Mouse (Mus musculus): Measurements from ENCODE around the gene Slf2. TPM values are rescaled to one million over a fixed set of nuclear protein-coding genes. Genes with fewer than 3 reads are reported as not detected.

Gene Slf2
- 10 to 100 TPM; 26.3 to 28.3 TPM for polyA plus RNA-seq (2017; shearing (Covaris generic))

GRCm38 (mm10) chr19:44930744-44931453 lies at the start of gene Slf2:
Gene Slf2, plus strand, starts transcription at chr19:44931151.

GRCm38 (mm10) chr19:44988831-44989566 lies 58.0 kb downstream of the Slf2 start, which contains the start of gene Sema4g:
Gene Sema4g, plus strand, starts transcription at chr19:44989101.

GRCm38 (mm10) chr19:45005444-45005843 lies 74.5 kb downstream of the Slf2 start, which contains the start of gene Twnk:
Gene Twnk, plus strand, starts transcription at chr19:45005663.

GRCm38 (mm10) chr19:45005957-45006712 lies 75.2 kb downstream of the Slf2 start, which contains the start of gene Mrpl43:
Gene Mrpl43, minus strand, starts transcription at chr19:45006442.

GRCm38 (mm10) chr19:45014335-45014971 lies 83.5 kb downstream of the Slf2 start, which contains the start of gene Lzts2:
Gene Lzts2, plus strand, starts transcription at chr19:45014414.

Other genes starting within 250 kb of the Slf2 start
- gene Pax2, start 175.1 kb upstream of the Slf2 start, polyA plus RNA-seq (2017; shearing (Covaris generic)) = under 1 TPM in 1 of 2 experiments, not detected in 1; 0.21 TPM
- gene Sema4g, start 58.0 kb downstream of the Slf2 start, polyA plus RNA-seq (2017; shearing (Covaris generic)) = under 1 TPM; 0.04 to 0.12 TPM
- 10 to 100 TPM in 1 of 2 experiments, 1 to 10 TPM in 1; 7.6 to 10.4 TPM for gene Twnk, start 74.5 kb downstream of the Slf2 start, polyA plus RNA-seq (2017; shearing (Covaris generic))
- 10 to 100 TPM; 72.3 to 80.9 TPM for gene Mrpl43, start 75.3 kb downstream of the Slf2 start, polyA plus RNA-seq (2017; shearing (Covaris generic))
- 1 to 10 TPM; 2.3 to 5.2 TPM for gene Lzts2, start 83.3 kb downstream of the Slf2 start, polyA plus RNA-seq (2017; shearing (Covaris generic))
- not detected for gene Pdzd7, start 114.6 kb downstream of the Slf2 start, polyA plus RNA-seq (2017; shearing (Covaris generic))
- gene Sfxn3, start 116.4 kb downstream of the Slf2 start, polyA plus RNA-seq (2017; shearing (Covaris generic)) = 10 to 100 TPM; 57.4 to 63.5 TPM
- under 1 TPM; 0.21 to 0.23 TPM for gene Kazald1, start 144.1 kb downstream of the Slf2 start, polyA plus RNA-seq (2017; shearing (Covaris generic))
- gene Tlx1, start 219.5 kb downstream of the Slf2 start, polyA plus RNA-seq (2017; shearing (Covaris generic)) = not detected

Measured in activated CD4-positive, CD25-positive, alpha-beta regulatory T cell (primary cell).